Mouse (Mus musculus): ENCODE measurements around the gene Hist1h2bg. TPM values are rescaled to one million over a fixed set of nuclear protein-coding genes. Genes with fewer than 3 reads are reported as not detected.

The Hist1h2bg gene
- polyA plus RNA-seq, 1 experiment, result not detected

DNA sequence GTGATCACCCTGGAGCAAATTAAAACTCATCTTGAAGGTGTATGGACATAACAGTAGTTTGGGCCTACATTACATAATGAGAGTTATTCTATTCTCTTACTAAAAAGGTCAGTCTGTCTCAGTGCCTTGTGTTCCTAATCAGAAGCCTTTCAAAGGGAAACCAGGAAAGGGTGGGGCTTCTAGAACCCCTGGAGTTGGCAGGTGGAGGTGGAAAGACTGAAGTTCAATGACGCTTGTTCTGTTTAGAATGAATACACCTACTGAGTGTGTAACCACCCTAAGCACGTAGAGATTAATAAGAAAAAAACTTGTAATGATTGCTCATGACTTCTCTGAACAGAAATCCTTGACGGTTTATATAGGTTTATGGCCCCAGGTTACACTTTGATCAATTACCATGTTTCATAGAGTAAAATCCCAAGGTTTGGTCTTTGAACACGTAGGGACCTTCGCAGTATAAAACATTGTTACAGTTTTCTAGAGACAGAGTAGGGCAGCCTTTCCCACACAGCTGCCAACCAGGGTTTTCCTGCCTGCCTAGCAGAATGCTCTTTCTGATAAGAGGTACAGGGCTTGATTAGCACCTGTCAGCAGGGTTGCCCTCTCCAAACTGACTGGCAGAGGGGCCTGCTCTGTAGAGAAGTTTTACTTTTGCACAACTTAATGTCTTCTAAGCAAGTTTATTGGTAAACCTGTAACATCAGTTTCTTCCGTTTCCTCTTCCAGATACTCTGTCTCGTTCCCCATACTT is 24.6 kb downstream of the Hist1h2bg start:
- Histone ChIP-seq H3K4me1 (ENCODE audit: control insufficient read depth, insufficient read depth, insufficient read length, low read length) (peaks cover 3% of the 10 kb centered on the region; the same call in 1 of the 2 replicates), H3K4me3 (ENCODE audit: insufficient read depth, low read depth, low read length) (no peak overlapping the region), H3K27ac (replicated peaks; ENCODE audit: low read depth, low read length) (no peak overlapping the region)

DNA sequence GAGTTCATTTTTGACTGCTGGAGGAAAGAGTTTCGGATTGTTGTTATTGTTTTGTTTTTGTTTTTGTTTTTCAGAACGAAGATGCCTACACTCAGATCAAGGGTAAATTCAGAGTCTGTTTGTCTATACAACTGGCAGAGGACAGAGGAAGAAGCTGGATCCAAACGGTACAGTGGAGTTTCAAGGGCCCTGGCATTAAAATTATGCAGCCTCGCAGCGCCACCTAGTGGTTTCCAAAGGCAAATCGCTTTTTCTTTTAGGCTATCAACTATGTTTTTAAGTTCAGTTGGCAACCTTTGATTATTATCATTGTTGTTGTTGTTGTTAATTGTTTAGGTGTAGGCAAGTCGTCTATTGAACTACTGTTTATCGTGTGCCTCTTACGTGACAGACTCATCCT is 26.8 kb downstream of the Hist1h2bg start:
- Histone ChIP-seq H3K27ac (replicated peaks; ENCODE audit: low read depth, low read length) (no peak overlapping the region), H3K4me1 (ENCODE audit: control insufficient read depth, insufficient read depth, insufficient read length, low read length) (peaks cover 3% of the 10 kb centered on the region; the same call in 1 of the 2 replicates), H3K4me3 (ENCODE audit: insufficient read depth, low read depth, low read length) (no peak overlapping the region)

GRCm38 (mm10) chr13:23603182-23603699 is 32.0 kb downstream of the Hist1h2bg start:
- no peak overlapping the region for H3K4me3 ChIP-seq (ENCODE audit: insufficient read depth, low read depth, low read length)
- H3K27ac ChIP-seq (replicated peaks; ENCODE audit: low read depth, low read length), result no peak overlapping the region
- H3K4me1 ChIP-seq (ENCODE audit: control insufficient read depth, insufficient read depth, insufficient read length, low read length), result no peaks in the 10 kb centered on the region

- H3K27ac ChIP-seq (replicated peaks; ENCODE audit: low read depth, low read length), result no peak overlapping the region
- no peaks in the 10 kb centered on the region for H3K4me1 ChIP-seq (ENCODE audit: control insufficient read depth, insufficient read depth, insufficient read length, low read length)
- no peak overlapping the region for H3K4me3 ChIP-seq (ENCODE audit: insufficient read depth, low read depth, low read length)
These were observed 33.3 kb downstream of the Hist1h2bg start for GRCm38 (mm10) chr13:23604452-23604851.

DNA sequence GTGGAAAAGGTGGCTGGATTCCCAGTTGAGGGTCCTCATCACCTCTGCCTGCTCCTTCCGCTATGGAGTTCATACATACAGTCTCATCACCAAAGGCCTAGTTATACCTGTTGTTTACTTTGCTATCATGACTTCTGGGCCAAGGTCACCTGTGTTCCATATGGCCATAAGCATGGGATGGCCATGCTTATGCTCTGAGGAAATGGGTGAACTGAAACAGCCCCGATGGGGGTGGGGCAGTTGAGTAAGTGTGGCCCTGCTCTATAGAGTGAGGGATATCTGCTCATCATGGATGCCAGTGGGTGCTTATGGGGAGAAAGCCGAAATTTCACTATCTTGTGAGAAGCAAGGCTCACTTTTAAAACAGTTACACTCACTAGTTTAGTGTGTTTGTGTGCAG is 33.9 kb downstream of the Hist1h2bg start:
- Histone ChIP-seq H3K4me3 (ENCODE audit: insufficient read depth, low read depth, low read length) (no peak overlapping the region), H3K27ac (replicated peaks; ENCODE audit: low read depth, low read length) (no peak overlapping the region), H3K4me1 (ENCODE audit: control insufficient read depth, insufficient read depth, insufficient read length, low read length) (no peaks in the 10 kb centered on the region)

GRCm38 (mm10) chr13:23609209-23609608 is 38.0 kb downstream of the Hist1h2bg start:
- Histone ChIP-seq H3K4me1 (ENCODE audit: control insufficient read depth, insufficient read depth, insufficient read length, low read length) (no peaks in the 10 kb centered on the region), H3K27ac (replicated peaks; ENCODE audit: low read depth, low read length) (no peak overlapping the region), H3K4me3 (ENCODE audit: insufficient read depth, low read depth, low read length) (no peak overlapping the region)

- Histone ChIP-seq H3K4me1 (ENCODE audit: control insufficient read depth, insufficient read depth, insufficient read length, low read length) (no peaks in the 10 kb centered on the region), H3K27ac (replicated peaks; ENCODE audit: low read depth, low read length) (no peak overlapping the region), H3K4me3 (ENCODE audit: insufficient read depth, low read depth, low read length) (no peak overlapping the region)
These were observed 38.6 kb downstream of the Hist1h2bg start for GRCm38 (mm10) chr13:23609844-23610243.

GRCm38 (mm10) chr13:23610393-23610792 is 39.2 kb downstream of the Hist1h2bg start:
- no peaks in the 10 kb centered on the region for H3K4me1 ChIP-seq (ENCODE audit: control insufficient read depth, insufficient read depth, insufficient read length, low read length)
- no peak overlapping the region for H3K27ac ChIP-seq (replicated peaks; ENCODE audit: low read depth, low read length)
- H3K4me3 ChIP-seq (ENCODE audit: insufficient read depth, low read depth, low read length), result no peak overlapping the region

DNA sequence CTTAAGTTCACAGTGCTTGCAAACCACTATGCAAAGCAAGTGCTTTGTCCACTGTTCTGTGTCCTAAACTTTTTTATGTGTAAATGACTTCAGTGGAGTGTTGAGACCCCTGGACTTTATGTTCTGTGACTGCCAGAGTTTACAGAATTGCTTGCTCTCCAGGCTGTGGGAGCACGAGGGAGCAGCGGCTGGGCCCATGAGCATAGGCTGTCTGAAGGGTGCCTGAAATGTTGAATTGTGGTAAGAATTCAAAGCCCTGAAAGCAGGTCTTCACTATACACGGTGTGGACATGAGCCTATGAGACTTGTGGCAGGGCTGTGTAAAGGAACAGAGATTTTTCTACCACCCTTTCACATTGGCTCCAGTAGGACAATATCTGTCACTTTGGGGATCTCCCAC is 40.4 kb downstream of the Hist1h2bg start:
- Histone ChIP-seq H3K4me1 (ENCODE audit: control insufficient read depth, insufficient read depth, insufficient read length, low read length) (no peaks in the 10 kb centered on the region), H3K4me3 (ENCODE audit: insufficient read depth, low read depth, low read length) (no peak overlapping the region), H3K27ac (replicated peaks; ENCODE audit: low read depth, low read length) (no peak overlapping the region)

DNA sequence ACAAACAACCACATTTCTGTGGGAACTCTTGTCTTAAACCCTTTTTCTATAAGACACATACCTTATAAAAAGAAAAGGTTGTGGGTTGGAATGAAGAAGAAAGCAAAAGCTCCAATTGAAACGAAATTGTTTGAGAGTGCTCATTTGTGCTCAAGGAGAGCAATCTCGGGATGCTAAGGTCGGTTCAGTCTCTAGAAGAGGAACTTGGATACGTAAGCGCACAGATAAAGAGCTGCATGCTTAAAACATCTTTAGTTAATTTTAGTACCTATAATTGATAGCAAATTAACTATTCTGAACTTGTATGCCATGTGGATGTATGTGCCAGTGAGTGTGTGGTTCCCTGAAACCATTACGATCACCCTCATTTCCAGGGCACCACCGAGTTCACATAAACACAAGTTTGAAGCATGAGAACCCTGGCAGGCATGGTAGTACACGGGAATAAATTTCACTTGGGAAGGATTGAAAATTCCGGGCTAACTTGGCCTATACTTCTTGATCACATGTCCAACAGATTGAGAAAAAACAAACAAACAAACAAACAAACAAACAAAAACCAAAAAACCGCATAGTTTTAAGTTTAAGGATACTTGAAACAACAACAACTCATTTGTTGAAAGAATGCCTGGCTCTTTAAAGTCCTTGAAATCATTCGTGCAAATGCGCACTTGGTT is 49.0 kb downstream of the Hist1h2bg start:
- H3K4me3 ChIP-seq (ENCODE audit: insufficient read depth, low read depth, low read length), result peak overlapping the region; percentile 88; the same call in 1 of the 2 replicates
- H3K27ac ChIP-seq (replicated peaks; ENCODE audit: low read depth, low read length), result peak overlapping the region; percentile 68
- peaks cover 2% of the 10 kb centered on the region; the same call in 1 of the 2 replicates for H3K4me1 ChIP-seq (ENCODE audit: control insufficient read depth, insufficient read depth, insufficient read length, low read length)

- Histone ChIP-seq H3K4me3 (ENCODE audit: insufficient read depth, low read depth, low read length) (peak within 1 kb of the TSS; percentile 88), H3K27ac (replicated peaks; ENCODE audit: low read depth, low read length) (peak within 1 kb of the TSS; percentile 68), H3K4me1 (ENCODE audit: control insufficient read depth, insufficient read depth, insufficient read length, low read length) (peaks cover 2% of the 10 kb centered on the region; the same call in 1 of the 2 replicates)
These were observed 49.7 kb downstream of the Hist1h2bg start, which contains the start of gene Hist1h2be for GRCm38 (mm10) chr13:23620733-23621531. Gene Hist1h2be, minus strand, starts transcription at chr13:23621124.

Other genes with a start within 250 kb of the Hist1h2bg start
- 10.1 and 12.5 TPM in 2 replicates for gene Zfp322a, start 202.2 kb upstream of the Hist1h2bg start, polyA plus RNA-seq (2012; ENCODE audit: insufficient read depth, insufficient read length, missing spikeins)
- gene Abt1, start 147.5 kb upstream of the Hist1h2bg start, polyA plus RNA-seq (2012; ENCODE audit: insufficient read depth, insufficient read length, missing spikeins), result 4.4 and 5.0 TPM in 2 replicates
- gene Btn1a1, start 105.5 kb upstream of the Hist1h2bg start, polyA plus RNA-seq (2012; ENCODE audit: insufficient read depth, insufficient read length, missing spikeins), result not detected in 2 replicates
- gene Btn2a2, start 82.5 kb upstream of the Hist1h2bg start, polyA plus RNA-seq (2012; ENCODE audit: insufficient read depth, insufficient read length, missing spikeins), result not detected in 2 replicates
- gene Hist1h4h, start 40.3 kb upstream of the Hist1h2bg start, polyA plus RNA-seq (2012; ENCODE audit: insufficient read depth, insufficient read length, missing spikeins), result 69.6 and 128 TPM in 2 replicates
- not detected in 2 replicates for gene Hist1h2af, start 37.5 kb upstream of the Hist1h2bg start, polyA plus RNA-seq (2012; ENCODE audit: insufficient read depth, insufficient read length, missing spikeins)
- gene Hist1h3g, start 36.0 kb upstream of the Hist1h2bg start, polyA plus RNA-seq (2012; ENCODE audit: insufficient read depth, insufficient read length, missing spikeins), result not detected in 2 replicates
- 1.7 and 2.3 TPM in 2 replicates for gene Hist1h2bh, start 28.0 kb upstream of the Hist1h2bg start, polyA plus RNA-seq (2012; ENCODE audit: insufficient read depth, insufficient read length, missing spikeins)
- gene Hist1h3f, start 27.3 kb upstream of the Hist1h2bg start, polyA plus RNA-seq (2012; ENCODE audit: insufficient read depth, insufficient read length, missing spikeins), result not detected in 2 replicates
- gene Hist1h4f, start 19.7 kb upstream of the Hist1h2bg start, polyA plus RNA-seq (2012; ENCODE audit: insufficient read depth, insufficient read length, missing spikeins), result not detected in 2 replicates
- 0.24 and 1.1 TPM in 2 replicates for gene Hist1h1d, start 18.1 kb upstream of the Hist1h2bg start, polyA plus RNA-seq (2012; ENCODE audit: insufficient read depth, insufficient read length, missing spikeins)
- 2.8 and 2.9 TPM in 2 replicates for gene Hist1h3e, start 9.0 kb upstream of the Hist1h2bg start, polyA plus RNA-seq (2012; ENCODE audit: insufficient read depth, insufficient read length, missing spikeins)
- not detected in 2 replicates for gene Hist1h2ae, start 176 bp upstream of the Hist1h2bg start, polyA plus RNA-seq (2012; ENCODE audit: insufficient read depth, insufficient read length, missing spikeins)
- gene Hist1h2bf, start 2.8 kb downstream of the Hist1h2bg start, polyA plus RNA-seq (2012; ENCODE audit: insufficient read depth, insufficient read length, missing spikeins), result 4.4 TPM in 1 of 2 replicates, not detected in the other
- gene Hist1h2ad, start 3.0 kb downstream of the Hist1h2bg start, polyA plus RNA-seq (2012; ENCODE audit: insufficient read depth, insufficient read length, missing spikeins), result not detected in 2 replicates
- gene Hist1h3d, start 4.4 kb downstream of the Hist1h2bg start, polyA plus RNA-seq (2012; ENCODE audit: insufficient read depth, insufficient read length, missing spikeins), result 1.1 and 2.5 TPM in 2 replicates
- gene Hist1h4d, start 10.2 kb downstream of the Hist1h2bg start, polyA plus RNA-seq (2012; ENCODE audit: insufficient read depth, insufficient read length, missing spikeins), result not detected in 2 replicates
- gene Hist1h2be, start 49.7 kb downstream of the Hist1h2bg start, polyA plus RNA-seq (2012; ENCODE audit: insufficient read depth, insufficient read length, missing spikeins), result 8.2 and 13.8 TPM in 2 replicates
- 4.0 TPM in 2 replicates for gene Hist1h1e, start 51.2 kb downstream of the Hist1h2bg start, polyA plus RNA-seq (2012; ENCODE audit: insufficient read depth, insufficient read length, missing spikeins)
- 0.59 and 1.0 TPM in 2 replicates for gene Hist1h2ac, start 112.6 kb downstream of the Hist1h2bg start, polyA plus RNA-seq (2012; ENCODE audit: insufficient read depth, insufficient read length, missing spikeins)
- gene Hist1h2bc, start 112.8 kb downstream of the Hist1h2bg start, polyA plus RNA-seq (2012; ENCODE audit: insufficient read depth, insufficient read length, missing spikeins), result 190 and 234 TPM in 2 replicates
- gene Hist1h1t, start 124.4 kb downstream of the Hist1h2bg start, polyA plus RNA-seq (2012; ENCODE audit: insufficient read depth, insufficient read length, missing spikeins), result not detected in 2 replicates
- gene Hist1h4c, start 127.1 kb downstream of the Hist1h2bg start, polyA plus RNA-seq (2012; ENCODE audit: insufficient read depth, insufficient read length, missing spikeins), result 2.1 TPM in 1 of 2 replicates, not detected in the other
- 30.2 and 34.3 TPM in 2 replicates for gene Hfe, start 139.5 kb downstream of the Hist1h2bg start, polyA plus RNA-seq (2012; ENCODE audit: insufficient read depth, insufficient read length, missing spikeins)
- 112 and 175 TPM in 2 replicates for gene Hist1h1c, start 167.4 kb downstream of the Hist1h2bg start, polyA plus RNA-seq (2012; ENCODE audit: insufficient read depth, insufficient read length, missing spikeins)
- gene Hist1h3c, start 174.2 kb downstream of the Hist1h2bg start, polyA plus RNA-seq (2012; ENCODE audit: insufficient read depth, insufficient read length, missing spikeins), result not detected in 2 replicates
- not detected in 2 replicates for gene Hist1h2bb, start 175.3 kb downstream of the Hist1h2bg start, polyA plus RNA-seq (2012; ENCODE audit: insufficient read depth, insufficient read length, missing spikeins)
- not detected in 2 replicates for gene Hist1h2ab, start 179.7 kb downstream of the Hist1h2bg start, polyA plus RNA-seq (2012; ENCODE audit: insufficient read depth, insufficient read length, missing spikeins)
- gene Hist1h3b, start 180.9 kb downstream of the Hist1h2bg start, polyA plus RNA-seq (2012; ENCODE audit: insufficient read depth, insufficient read length, missing spikeins), result not detected in 2 replicates
- not detected in 2 replicates for gene Hist1h4b, start 185.6 kb downstream of the Hist1h2bg start, polyA plus RNA-seq (2012; ENCODE audit: insufficient read depth, insufficient read length, missing spikeins)
- gene Hist1h4a, start 189.8 kb downstream of the Hist1h2bg start, polyA plus RNA-seq (2012; ENCODE audit: insufficient read depth, insufficient read length, missing spikeins), result not detected in 2 replicates
- not detected in 2 replicates for gene Hist1h3a, start 191.0 kb downstream of the Hist1h2bg start, polyA plus RNA-seq (2012; ENCODE audit: insufficient read depth, insufficient read length, missing spikeins)
- not detected in 2 replicates for gene Hist1h1a, start 192.3 kb downstream of the Hist1h2bg start, polyA plus RNA-seq (2012; ENCODE audit: insufficient read depth, insufficient read length, missing spikeins)
- not detected in 2 replicates for gene Trim38, start 198.5 kb downstream of the Hist1h2bg start, polyA plus RNA-seq (2012; ENCODE audit: insufficient read depth, insufficient read length, missing spikeins)
- not detected in 2 replicates for gene Slc17a2, start 235.6 kb downstream of the Hist1h2bg start, polyA plus RNA-seq (2012; ENCODE audit: insufficient read depth, insufficient read length, missing spikeins)

Data from brown adipose tissue, adult 24 weeks (tissue).